Mouse (Mus musculus): Measurements from ENCODE around the gene Vmn2r6.
"Not testable (repeated sequence)": the region's sequence is repeated elsewhere in the genome, so short reads cannot be mapped to it uniquely, and the experiment has no call there.

Vmn2r6 gene

GRCm38 (mm10) chr3:64565730-64566129, at the start of gene Vmn2r6:
Gene Vmn2r6 (minus strand): TSS chr3:64565830.
- not testable (repeated sequence) for DNase-seq (ENCODE audit: low spot score)

GRCm38 (mm10) chr3:64587618-64588017, 22.0 kb upstream of the Vmn2r6 start:
- DNase-seq (ENCODE audit: low spot score), result no peak

GRCm38 (mm10) chr3:64568793-64569192, 3.2 kb upstream of the Vmn2r6 start:
- not testable (repeated sequence) for DNase-seq (ENCODE audit: low spot score)

- not testable (repeated sequence) for DNase-seq (ENCODE audit: low spot score)
Measured at GRCm38 (mm10) chr3:64523585-64523984, 42.0 kb downstream of the Vmn2r6 start.

- DNase-seq (ENCODE audit: low spot score), result not testable (repeated sequence)
Measured at GRCm38 (mm10) chr3:64509742-64510141, 55.9 kb downstream of the Vmn2r6 start, which contains the start of gene Vmn2r5. Gene Vmn2r5 (minus strand): TSS chr3:64509842.

All from spleen, adult 12 weeks (tissue).